Mouse (Mus musculus) heart, postnatal 0 days (tissue): Measurements from ENCODE around the gene Tmem213. TPM values are rescaled to one million over a fixed set of nuclear protein-coding genes. Genes with fewer than 3 reads are reported as not detected.

Experiments used
- ATAC-seq: fragments of 200-750 bp; cut with Nextera tagmentation; 2 replicates; pipeline ENCODE4 v1.8.0; 2017; ENCODE audit warnings: low read depth, moderate number of reproducible peaks, moderate library complexity; ENCODE audit not compliant: insufficient read depth
- DNase-seq: peaks from one replicate; pipeline ENCODE4 v3.0.0-alpha.2; 2016; ENCODE audit warnings: low spot score
- H3K27ac ChIP-seq: fragments of 300-500 bp; sonication (generic); 2 replicates; pipeline ENCODE4 v1.5.1; 2014; ENCODE audit warnings: low read depth, mild to moderate bottlenecking
- H3K27me3 ChIP-seq: fragments of 300-500 bp; sonication (generic); 2 replicates; pipeline ENCODE4 v1.6.1; 2014; ENCODE audit warnings: low read length, mixed read lengths; ENCODE audit not compliant: control insufficient read depth, insufficient read depth
- H3K36me3 ChIP-seq: fragments of 300-500 bp; sonication (generic); replicated peaks from 2 replicates; pipeline ENCODE4 v1.6.1; 2014; ENCODE audit warnings: low read length, mixed read lengths; ENCODE audit not compliant: control insufficient read depth, insufficient read depth
- H3K4me1 ChIP-seq: fragments of 300-500 bp; sonication (generic); 2 replicates; pipeline ENCODE4 v1.6.1; 2014; ENCODE audit warnings: antibody characterized with exemption; ENCODE audit not compliant: control insufficient read depth, insufficient read depth
- H3K4me2 ChIP-seq: fragments of 300-500 bp; sonication (generic); 2 replicates; pipeline ENCODE4 v1.6.1; 2014; ENCODE audit warnings: low read depth, mild to moderate bottlenecking, low read length, moderate library complexity
- H3K4me3 ChIP-seq: fragments of 300-500 bp; sonication (generic); 2 replicates; pipeline ENCODE4 v1.5.1; 2014; ENCODE audit warnings: low read depth, low read length
- H3K9ac ChIP-seq: fragments of 300-500 bp; sonication (generic); replicated peaks from 2 replicates; pipeline ENCODE4 v1.6.1; 2014; ENCODE audit warnings: low read depth, low read length, mixed read lengths
- H3K9me3 ChIP-seq: fragments of 300-500 bp; sonication (generic); replicated peaks from 2 replicates; pipeline ENCODE4 v1.6.1; 2016; ENCODE audit warnings: low read length; ENCODE audit not compliant: control insufficient read depth
- CTCF ChIP-seq: IDR thresholded peaks from 2 replicates; pipeline ENCODE4 v1.5.1; 2016; ENCODE audit warnings: antibody characterized with exemption, control low read depth, low read depth
- EP300 ChIP-seq: IDR thresholded peaks from 2 replicates; pipeline ENCODE4 v1.6.1; 2016; ENCODE audit warnings: antibody characterized with exemption, low read depth
- WGBS: fragments of 180-500 bp; shearing (Covaris S2); extraction: QIAGEN DNeasy Blood & Tissue Kit; methylation state at CpG from one replicate; pipeline ENCODE4 v1.1.7; 2014; 5-methylcytosine and 5-hydroxymethylcytosine counted together
- polyA plus RNA-seq: library from polyadenylated mRNA; unstranded; fragments of >200 nt; fragmentation: Nextera tagmentation; extraction: Ambion mirVana; gene quantifications from 2 replicates; pipeline ENCODE4 v1.2.1, GENCODE M21; 2015
- total RNA-seq: library from RNA; depleted of rRNA; stranded (reverse); fragments of >200 nt; gene quantifications from 2 replicates; pipeline ENCODE4 v1.2.3, GENCODE M21; 2014; ENCODE audit warnings: low replicate concordance

Tmem213 gene
- total and polyA plus RNA-seq, 2 experiments from 2014 or later = not detected

- H3K36me3 ChIP-seq = peaks cover 5% of the 10 kb centered on the region; the same call in 1 of the 2 replicates
- TF ChIP-seq EP300 (no peak), CTCF (no peak)
- H3K27me3 ChIP-seq = no peaks in the 10 kb centered on the region
- no peak for ATAC-seq
- no peaks in the 10 kb centered on the region for H3K9me3 ChIP-seq
- 0 out of 2 replicates have a peak overlapping the region, but pooled peaks have one; percentile 15 for H3K27ac ChIP-seq
- 63% methylated on average over 8 of the region's 8 CpGs for WGBS
- no peak overlapping the region for H3K4me2 ChIP-seq
- H3K4me1 ChIP-seq = peaks cover 6% of the 10 kb centered on the region; the same call in 1 of the 2 replicates
- no peak overlapping the region for H3K4me3 ChIP-seq
- no peak overlapping the region for H3K9ac ChIP-seq
- DNase-seq = peak; percentile 27
Observed at GRCm38 (mm10) chr6:38145463-38146065, 36.5 kb downstream of the Tmem213 start.

GRCm38 (mm10) chr6:38147301-38147700 is 38.2 kb downstream of the Tmem213 start:
- Histone ChIP-seq H3K4me1 (peaks cover 6% of the 10 kb centered on the region; the same call in 1 of the 2 replicates), H3K9ac (no peak overlapping the region), H3K4me3 (no peak overlapping the region), H3K27ac (no peak overlapping the region), H3K36me3 (peaks cover 5% of the 10 kb centered on the region; the same call in 1 of the 2 replicates), H3K9me3 (no peaks in the 10 kb centered on the region), H3K27me3 (no peaks in the 10 kb centered on the region), H3K4me2 (no peak overlapping the region)
- ATAC-seq (no peak), DNase-seq (no peak)
- 88% methylated on average over 5 of the region's 5 CpGs for WGBS
- TF ChIP-seq CTCF (no peak), EP300 (no peak)

- Histone ChIP-seq H3K4me2 (no peak overlapping the region), H3K4me3 (no peak overlapping the region), H3K9ac (no peak overlapping the region), H3K27me3 (no peaks in the 10 kb centered on the region), H3K36me3 (peaks cover 5% of the 10 kb centered on the region; the same call in 1 of the 2 replicates), H3K27ac (no peak overlapping the region), H3K4me1 (peaks cover 6% of the 10 kb centered on the region; the same call in 1 of the 2 replicates), H3K9me3 (no peaks in the 10 kb centered on the region)
- ATAC-seq = no peak
- 88% methylated on average over 10 of the region's 10 CpGs for WGBS
- TF ChIP-seq EP300 (no peak), CTCF (no peak)
- DNase-seq = no peak
Observed at GRCm38 (mm10) chr6:38148626-38149025, 39.6 kb downstream of the Tmem213 start.

GRCm38 (mm10) chr6:38149483-38149882 is 40.4 kb downstream of the Tmem213 start:
- H3K36me3 ChIP-seq = peaks cover 5% of the 10 kb centered on the region; the same call in 1 of the 2 replicates
- H3K4me2 ChIP-seq = no peak overlapping the region
- no peaks in the 10 kb centered on the region for H3K9me3 ChIP-seq
- ATAC-seq (no peak), DNase-seq (no peak)
- no peak overlapping the region for H3K27ac ChIP-seq
- H3K9ac ChIP-seq = no peak overlapping the region
- H3K4me1 ChIP-seq = no peaks in the 10 kb centered on the region
- 90% methylated on average over 19 of the region's 19 CpGs for WGBS
- no peaks in the 10 kb centered on the region for H3K27me3 ChIP-seq
- no peak overlapping the region for H3K4me3 ChIP-seq
- TF ChIP-seq EP300 = no peak
- TF ChIP-seq CTCF = no peak

GRCm38 (mm10) chr6:38152305-38152704 is 43.2 kb downstream of the Tmem213 start:
- no peak overlapping the region for H3K4me2 ChIP-seq
- no peak overlapping the region for H3K4me3 ChIP-seq
- ATAC-seq = no peak
- no peak for DNase-seq
- H3K27me3 ChIP-seq = no peaks in the 10 kb centered on the region
- peaks cover 5% of the 10 kb centered on the region; the same call in 1 of the 2 replicates for H3K36me3 ChIP-seq
- no peak overlapping the region for H3K9ac ChIP-seq
- no peaks in the 10 kb centered on the region for H3K9me3 ChIP-seq
- no peak for TF ChIP-seq CTCF
- TF ChIP-seq EP300 = no peak
- H3K4me1 ChIP-seq = no peaks in the 10 kb centered on the region
- H3K27ac ChIP-seq = no peak overlapping the region
- WGBS = 33% methylated on average over 11 of the region's 11 CpGs

- Histone ChIP-seq H3K27ac (no peak overlapping the region), H3K9ac (no peak overlapping the region), H3K4me3 (no peak overlapping the region), H3K36me3 (no peaks in the 10 kb centered on the region), H3K27me3 (no peaks in the 10 kb centered on the region), H3K9me3 (no peaks in the 10 kb centered on the region), H3K4me1 (no peaks in the 10 kb centered on the region), H3K4me2 (no peak overlapping the region)
- TF ChIP-seq EP300 = no peak
- no peak for TF ChIP-seq CTCF
- ATAC-seq (no peak), DNase-seq (no peak)
- 88% methylated on average over 5 of the region's 5 CpGs for WGBS
Observed at GRCm38 (mm10) chr6:38156204-38156603, 47.1 kb downstream of the Tmem213 start.
